Mouse (Mus musculus): ENCODE results near the gene Lta. TPM values are rescaled to one million over a fixed set of nuclear protein-coding genes. Genes with fewer than 3 reads are reported as not detected.
A peak's percentile ranks its signal among the peaks of the same experiment; 100 is the strongest.

Gene Lta
- total and polyA plus RNA-seq, 2 experiments from 2014 or later: 0.80 TPM; not detected in 1

- Histone ChIP-seq H3K9me3 (ENCODE audit: low read length) (no peaks in the 10 kb centered on the region), H3K4me3 (ENCODE audit: low read depth, low read length) (no peak overlapping the region), H3K9ac (no peak overlapping the region), H3K27me3 (ENCODE audit: insufficient read depth, low read length) (no peaks in the 10 kb centered on the region), H3K4me1 (ENCODE audit: insufficient read depth) (peaks cover 5% of the 10 kb centered on the region; the same call in 1 of the 2 replicates), H3K27ac (ENCODE audit: low read depth, low read length) (no peak overlapping the region), H3K4me2 (ENCODE audit: low read depth) (no peak overlapping the region), H3K36me3 (ENCODE audit: insufficient read depth) (peaks cover 25% of the 10 kb centered on the region)
- no peak for ATAC-seq
- WGBS: 91% methylated on average over 5 of the region's 5 CpGs
- TF ChIP-seq CTCF (IDR thresholded peaks at IDR 0.05; ENCODE audit: low read depth): no peak
- no peak for DNase-seq
These were observed 27.5 kb upstream of the Lta start for GRCm38 (mm10) chr17:35232659-35233058.

DNA sequence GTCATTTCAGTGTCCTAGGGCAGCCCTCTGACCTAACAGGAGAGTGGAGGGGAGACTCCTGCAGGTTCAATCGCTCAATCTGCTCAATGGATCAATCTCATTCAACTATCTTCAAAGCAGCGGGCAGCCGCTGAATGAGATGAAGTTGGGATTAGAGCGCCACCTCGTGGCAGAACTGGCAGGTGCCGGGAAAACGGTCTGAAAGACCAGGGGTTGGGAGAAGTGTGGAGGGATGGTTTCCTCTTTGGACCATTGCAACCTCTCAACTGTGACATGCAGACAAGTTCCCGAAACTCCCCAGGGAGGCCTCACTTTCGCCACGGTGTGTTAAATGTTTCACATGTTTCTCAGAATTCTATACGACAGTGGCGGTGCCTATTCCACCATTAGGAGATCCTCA, 26.9 kb upstream of the Lta start:
- TF ChIP-seq CTCF (IDR thresholded peaks at IDR 0.05; ENCODE audit: low read depth): peak; percentile 94

DNA sequence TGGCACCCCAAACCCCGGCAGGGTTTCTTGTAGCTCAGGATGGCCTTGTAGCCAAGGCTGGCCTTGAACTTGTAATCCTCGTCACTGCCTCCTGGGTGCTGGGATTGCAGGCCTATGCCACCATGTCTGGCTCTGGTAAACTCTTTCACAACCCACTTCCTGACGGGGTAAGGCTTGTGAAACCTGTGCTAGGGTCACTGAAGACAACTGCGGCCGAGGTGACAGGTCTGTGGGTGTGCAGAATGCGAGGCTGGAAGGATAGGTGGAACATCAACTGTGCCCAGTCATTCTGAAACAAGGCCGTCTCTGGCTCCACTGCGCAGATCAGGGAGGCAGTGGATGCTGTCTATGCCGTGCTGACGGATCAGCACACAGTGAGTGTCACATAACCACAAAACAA, 25.9 kb upstream of the Lta start:
- no peak overlapping the region for H3K4me2 ChIP-seq (ENCODE audit: low read depth)
- no peak overlapping the region for H3K4me3 ChIP-seq (ENCODE audit: low read depth, low read length)
- no peaks in the 10 kb centered on the region for H3K9me3 ChIP-seq (ENCODE audit: low read length)
- no peak for DNase-seq
- WGBS: 92% methylated on average over 10 of the region's 10 CpGs
- ATAC-seq: no peak
- TF ChIP-seq CTCF (IDR thresholded peaks at IDR 0.05; ENCODE audit: low read depth): no peak
- H3K27ac ChIP-seq (ENCODE audit: low read depth, low read length): no peak overlapping the region
- no peaks in the 10 kb centered on the region for H3K27me3 ChIP-seq (ENCODE audit: insufficient read depth, low read length)
- peaks cover 32% of the 10 kb centered on the region for H3K36me3 ChIP-seq (ENCODE audit: insufficient read depth)
- H3K4me1 ChIP-seq (ENCODE audit: insufficient read depth): peaks cover 5% of the 10 kb centered on the region; the same call in 1 of the 2 replicates
- H3K9ac ChIP-seq: no peak overlapping the region

More for the DNA sequence above, 26.9 kb upstream of the Lta start:
- H3K9ac ChIP-seq: peak overlapping the region; percentile 22; the same call in 1 of the 2 replicates
- no peak overlapping the region for H3K27ac ChIP-seq (ENCODE audit: low read depth, low read length)
- no peaks in the 10 kb centered on the region for H3K27me3 ChIP-seq (ENCODE audit: insufficient read depth, low read length)
- WGBS: 12% methylated on average over 12 of the region's 12 CpGs
- no peaks in the 10 kb centered on the region for H3K9me3 ChIP-seq (ENCODE audit: low read length)
- peak; percentile 91 for DNase-seq
- H3K4me1 ChIP-seq (ENCODE audit: insufficient read depth): peaks cover 5% of the 10 kb centered on the region; the same call in 1 of the 2 replicates
- H3K4me2 ChIP-seq (ENCODE audit: low read depth): no peak overlapping the region
- ATAC-seq: no peak
- peaks cover 28% of the 10 kb centered on the region for H3K36me3 ChIP-seq (ENCODE audit: insufficient read depth)
- no peak overlapping the region for H3K4me3 ChIP-seq (ENCODE audit: low read depth, low read length)

GRCm38 (mm10) chr17:35226561-35227046, 21.5 kb upstream of the Lta start:
- no peak for TF ChIP-seq CTCF (IDR thresholded peaks at IDR 0.05; ENCODE audit: low read depth)
- 90% methylated on average over 14 of the region's 14 CpGs for WGBS

GRCm38 (mm10) chr17:35225456-35225855, 20.3 kb upstream of the Lta start:
- Histone ChIP-seq H3K9ac (no peak overlapping the region), H3K4me3 (ENCODE audit: low read depth, low read length) (no peak overlapping the region), H3K27ac (ENCODE audit: low read depth, low read length) (no peak overlapping the region), H3K4me1 (ENCODE audit: insufficient read depth) (no peaks in the 10 kb centered on the region), H3K9me3 (ENCODE audit: low read length) (no peaks in the 10 kb centered on the region), H3K4me2 (ENCODE audit: low read depth) (no peak overlapping the region), H3K27me3 (ENCODE audit: insufficient read depth, low read length) (no peaks in the 10 kb centered on the region), H3K36me3 (ENCODE audit: insufficient read depth) (peaks cover 37% of the 10 kb centered on the region)
- ATAC-seq (no peak), DNase-seq (no peak)
- TF ChIP-seq CTCF (IDR thresholded peaks at IDR 0.05; ENCODE audit: low read depth): no peak
- WGBS: 94% methylated on average over 5 of the region's 5 CpGs

More at GRCm38 (mm10) chr17:35226561-35227046, 21.5 kb upstream of the Lta start:
- no peak overlapping the region for H3K9ac ChIP-seq
- DNase-seq (no peak), ATAC-seq (no peak)
- H3K4me1 ChIP-seq (ENCODE audit: insufficient read depth): no peaks in the 10 kb centered on the region
- no peaks in the 10 kb centered on the region for H3K27me3 ChIP-seq (ENCODE audit: insufficient read depth, low read length)
- H3K36me3 ChIP-seq (ENCODE audit: insufficient read depth): peaks cover 42% of the 10 kb centered on the region
- H3K4me3 ChIP-seq (ENCODE audit: low read depth, low read length): no peak overlapping the region
- no peak overlapping the region for H3K27ac ChIP-seq (ENCODE audit: low read depth, low read length)
- no peaks in the 10 kb centered on the region for H3K9me3 ChIP-seq (ENCODE audit: low read length)
- no peak overlapping the region for H3K4me2 ChIP-seq (ENCODE audit: low read depth)

GRCm38 (mm10) chr17:35224641-35225040, 19.5 kb upstream of the Lta start:
- no peak for TF ChIP-seq CTCF (IDR thresholded peaks at IDR 0.05; ENCODE audit: low read depth)
- Histone ChIP-seq H3K4me3 (ENCODE audit: low read depth, low read length) (no peak overlapping the region), H3K27me3 (ENCODE audit: insufficient read depth, low read length) (no peaks in the 10 kb centered on the region), H3K4me1 (ENCODE audit: insufficient read depth) (no peaks in the 10 kb centered on the region), H3K36me3 (ENCODE audit: insufficient read depth) (peaks cover 39% of the 10 kb centered on the region), H3K9me3 (ENCODE audit: low read length) (no peaks in the 10 kb centered on the region), H3K9ac (no peak overlapping the region), H3K27ac (ENCODE audit: low read depth, low read length) (no peak overlapping the region), H3K4me2 (ENCODE audit: low read depth) (no peak overlapping the region)
- 95% methylated on average over 4 of the region's 4 CpGs for WGBS
- DNase-seq: no peak
- ATAC-seq: no peak

DNA sequence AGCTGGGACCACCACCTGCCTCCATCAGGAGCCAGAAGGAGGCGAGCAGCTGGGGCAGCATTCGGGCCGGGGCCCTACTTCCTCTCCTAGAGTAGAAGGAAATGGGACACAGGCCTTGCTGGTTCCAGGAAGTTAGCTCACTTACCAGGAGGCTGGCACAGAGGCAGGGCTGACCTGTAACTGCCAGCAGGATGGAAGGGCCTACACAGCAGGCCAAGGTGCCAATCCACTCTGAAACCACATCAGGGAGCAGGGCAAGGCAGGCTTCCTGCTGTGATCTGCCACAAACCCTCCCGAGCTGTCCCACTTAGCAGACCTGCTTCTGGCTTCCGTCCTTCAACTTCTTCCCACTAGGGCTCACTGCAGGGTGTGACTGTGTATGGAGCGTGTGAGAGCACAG, 17.1 kb upstream of the Lta start:
- Histone ChIP-seq H3K4me3 (ENCODE audit: low read depth, low read length) (no peak overlapping the region), H3K4me1 (ENCODE audit: insufficient read depth) (no peaks in the 10 kb centered on the region), H3K4me2 (ENCODE audit: low read depth) (no peak overlapping the region), H3K27me3 (ENCODE audit: insufficient read depth, low read length) (no peaks in the 10 kb centered on the region), H3K27ac (ENCODE audit: low read depth, low read length) (no peak overlapping the region), H3K9me3 (ENCODE audit: low read length) (no peaks in the 10 kb centered on the region), H3K36me3 (ENCODE audit: insufficient read depth) (peaks cover 28% of the 10 kb centered on the region), H3K9ac (no peak overlapping the region)
- no peak for DNase-seq
- WGBS: 81% methylated on average over 6 of the region's 6 CpGs
- no peak for TF ChIP-seq CTCF (IDR thresholded peaks at IDR 0.05; ENCODE audit: low read depth)
- no peak for ATAC-seq

All from forebrain, postnatal 0 days (tissue).